Mouse (Mus musculus): ENCODE measurements around the gene Rapgef4. TPM values are rescaled to one million over a fixed set of nuclear protein-coding genes. Genes with fewer than 3 reads are reported as not detected.

Gene Rapgef4
- not detected in 2 replicates for polyA plus RNA-seq (2012; ENCODE audit: insufficient read depth, insufficient read length, low replicate concordance, missing spikeins)

GRCm38 (mm10) chr2:71980771-71981342 lies at the start of gene Rapgef4:
Gene Rapgef4 (plus strand): TSS chr2:71981240.
- WGBS = 5% methylated on average over 45 of the region's 52 CpGs
- peak within 1 kb of the TSS; percentile 81 for H3K27ac ChIP-seq (ENCODE audit: insufficient read depth, low read depth, low read length)
- peaks cover 9% of the 10 kb centered on the region for H3K4me1 ChIP-seq (ENCODE audit: control insufficient read depth, insufficient read depth, low read length)
- peak within 1 kb of the TSS; percentile 75 for H3K4me3 ChIP-seq (ENCODE audit: insufficient read depth, low read depth, low read length)
- 0 out of 2 replicates have a peak, but pooled peaks have one; percentile 32 for TF ChIP-seq POLR2A (IDR thresholded peaks at IDR 0.05; ENCODE audit: insufficient read depth, low read depth, low read length)
- TF ChIP-seq CTCF (IDR thresholded peaks at IDR 0.05; ENCODE audit: insufficient read depth, low read depth, low read length) = no peak

GRCm38 (mm10) chr2:71934046-71934445 lies 47.0 kb upstream of the Rapgef4 start:
- no peak for TF ChIP-seq CTCF (IDR thresholded peaks at IDR 0.05; ENCODE audit: insufficient read depth, low read depth, low read length)
- TF ChIP-seq POLR2A (IDR thresholded peaks at IDR 0.05; ENCODE audit: insufficient read depth, low read depth, low read length) = no peak
- WGBS = 96% methylated on average over 8 of the region's 8 CpGs
- Histone ChIP-seq H3K4me1 (ENCODE audit: control insufficient read depth, insufficient read depth, low read length) (peaks cover 9% of the 10 kb centered on the region), H3K27ac (ENCODE audit: insufficient read depth, low read depth, low read length) (no peak overlapping the region), H3K4me3 (ENCODE audit: insufficient read depth, low read depth, low read length) (no peak overlapping the region)

GRCm38 (mm10) chr2:71936711-71937110 lies 44.3 kb upstream of the Rapgef4 start:
- WGBS = 100% methylated on average over 1 of the region's 1 CpGs
- no peak overlapping the region for H3K4me3 ChIP-seq (ENCODE audit: insufficient read depth, low read depth, low read length)
- H3K4me1 ChIP-seq (ENCODE audit: control insufficient read depth, insufficient read depth, low read length) = peaks cover 7% of the 10 kb centered on the region; the same call in 1 of the 2 replicates
- H3K27ac ChIP-seq (ENCODE audit: insufficient read depth, low read depth, low read length) = no peak overlapping the region
- TF ChIP-seq POLR2A (IDR thresholded peaks at IDR 0.05; ENCODE audit: insufficient read depth, low read depth, low read length) (no peak), CTCF (IDR thresholded peaks at IDR 0.05; ENCODE audit: insufficient read depth, low read depth, low read length) (no peak)

- 76% methylated on average over 3 of the region's 3 CpGs for WGBS
- TF ChIP-seq CTCF (IDR thresholded peaks at IDR 0.05; ENCODE audit: insufficient read depth, low read depth, low read length) = no peak
- no peak for TF ChIP-seq POLR2A (IDR thresholded peaks at IDR 0.05; ENCODE audit: insufficient read depth, low read depth, low read length)
- H3K27ac ChIP-seq (ENCODE audit: insufficient read depth, low read depth, low read length) = no peak overlapping the region
- no peak overlapping the region for H3K4me3 ChIP-seq (ENCODE audit: insufficient read depth, low read depth, low read length)
- peaks cover 7% of the 10 kb centered on the region; the same call in 1 of the 2 replicates for H3K4me1 ChIP-seq (ENCODE audit: control insufficient read depth, insufficient read depth, low read length)
Observed at GRCm38 (mm10) chr2:71937649-71938308, 43.3 kb upstream of the Rapgef4 start.

- no peak for TF ChIP-seq CTCF (IDR thresholded peaks at IDR 0.05; ENCODE audit: insufficient read depth, low read depth, low read length)
- no peak for TF ChIP-seq POLR2A (IDR thresholded peaks at IDR 0.05; ENCODE audit: insufficient read depth, low read depth, low read length)
- WGBS = 20% methylated on average over 6 of the region's 6 CpGs
- no peak overlapping the region for H3K27ac ChIP-seq (ENCODE audit: insufficient read depth, low read depth, low read length)
- no peak overlapping the region for H3K4me3 ChIP-seq (ENCODE audit: insufficient read depth, low read depth, low read length)
- peaks cover 7% of the 10 kb centered on the region; the same call in 1 of the 2 replicates for H3K4me1 ChIP-seq (ENCODE audit: control insufficient read depth, insufficient read depth, low read length)
Observed at GRCm38 (mm10) chr2:71938716-71939393, 42.2 kb upstream of the Rapgef4 start.

- WGBS = over 99% methylated on average over 3 of the region's 3 CpGs
- TF ChIP-seq POLR2A (IDR thresholded peaks at IDR 0.05; ENCODE audit: insufficient read depth, low read depth, low read length) = no peak
- no peak for TF ChIP-seq CTCF (IDR thresholded peaks at IDR 0.05; ENCODE audit: insufficient read depth, low read depth, low read length)
- Histone ChIP-seq H3K4me1 (ENCODE audit: control insufficient read depth, insufficient read depth, low read length) (peaks cover 7% of the 10 kb centered on the region; the same call in 1 of the 2 replicates), H3K27ac (ENCODE audit: insufficient read depth, low read depth, low read length) (no peak overlapping the region), H3K4me3 (ENCODE audit: insufficient read depth, low read depth, low read length) (no peak overlapping the region)
Observed at GRCm38 (mm10) chr2:71941005-71941720, 39.9 kb upstream of the Rapgef4 start.

- no peak for TF ChIP-seq POLR2A (IDR thresholded peaks at IDR 0.05; ENCODE audit: insufficient read depth, low read depth, low read length)
- TF ChIP-seq CTCF (IDR thresholded peaks at IDR 0.05; ENCODE audit: insufficient read depth, low read depth, low read length) = no peak
- Histone ChIP-seq H3K4me3 (ENCODE audit: insufficient read depth, low read depth, low read length) (no peak overlapping the region), H3K27ac (ENCODE audit: insufficient read depth, low read depth, low read length) (no peak overlapping the region), H3K4me1 (ENCODE audit: control insufficient read depth, insufficient read depth, low read length) (peaks cover 7% of the 10 kb centered on the region; the same call in 1 of the 2 replicates)
- WGBS = 93% methylated on average over 5 of the region's 5 CpGs
Observed at GRCm38 (mm10) chr2:71941721-71942087, 39.3 kb upstream of the Rapgef4 start.

GRCm38 (mm10) chr2:71951212-71951611 lies 29.8 kb upstream of the Rapgef4 start:
- 68% methylated on average over 4 of the region's 4 CpGs for WGBS
- TF ChIP-seq POLR2A (IDR thresholded peaks at IDR 0.05; ENCODE audit: insufficient read depth, low read depth, low read length) = no peak
- no peak for TF ChIP-seq CTCF (IDR thresholded peaks at IDR 0.05; ENCODE audit: insufficient read depth, low read depth, low read length)
- no peaks in the 10 kb centered on the region for H3K4me1 ChIP-seq (ENCODE audit: control insufficient read depth, insufficient read depth, low read length)
- no peak overlapping the region for H3K27ac ChIP-seq (ENCODE audit: insufficient read depth, low read depth, low read length)
- no peak overlapping the region for H3K4me3 ChIP-seq (ENCODE audit: insufficient read depth, low read depth, low read length)

Measured in olfactory bulb, adult 2 months (tissue).